Mouse (Mus musculus) kidney, postnatal 4 days (tissue): ENCODE measurements around the gene Best3.
A peak's percentile ranks its signal among the peaks of the same experiment; 100 is the strongest.
"Not testable (repeated sequence)": the region's sequence is repeated elsewhere in the genome, so short reads cannot be mapped to it uniquely, and the experiment has no call there.

Experiments
- DNase-seq, 2 experiments: peaks; one replicate each; pipeline ENCODE4 v3.0.0; 2021; ENCODE audit warnings: mixed read lengths in 2 of 2

The Best3 gene

GRCm38 (mm10) chr10:116978841-116979240, 7.3 kb upstream of the Best3 start:
- no peak for DNase-seq

- DNase-seq: no peak
Observed at GRCm38 (mm10) chr10:116980273-116980672, 5.8 kb upstream of the Best3 start.

- peak; percentile 61 to 68 for DNase-seq
Observed at GRCm38 (mm10) chr10:116980888-116981287, 5.2 kb upstream of the Best3 start.

- no peak for DNase-seq
Observed at GRCm38 (mm10) chr10:116982526-116982925, 3.6 kb upstream of the Best3 start.

- DNase-seq: no peak
Observed at GRCm38 (mm10) chr10:116984836-116985235, 1.3 kb upstream of the Best3 start.

- no peak for DNase-seq
Observed at GRCm38 (mm10) chr10:116993971-116994370, 7.9 kb downstream of the Best3 start.

- no peak for DNase-seq
Observed at GRCm38 (mm10) chr10:116995162-116995561, 9.0 kb downstream of the Best3 start.

GRCm38 (mm10) chr10:116995584-116996235, 9.6 kb downstream of the Best3 start:
- no peak for DNase-seq

- peak; percentile 34 to 58 for DNase-seq
Observed at GRCm38 (mm10) chr10:116996236-116996600, 10.1 kb downstream of the Best3 start.

- DNase-seq: no peak
Observed at GRCm38 (mm10) chr10:116998716-116999455, 12.8 kb downstream of the Best3 start.

- DNase-seq: no peak
Observed at GRCm38 (mm10) chr10:117000975-117001374, 14.9 kb downstream of the Best3 start.

GRCm38 (mm10) chr10:117004695-117005094, 18.6 kb downstream of the Best3 start:
- DNase-seq: no peak

GRCm38 (mm10) chr10:117005707-117006464, 19.8 kb downstream of the Best3 start:
- DNase-seq: peak; percentile 21 to 47

- DNase-seq: no peak
Observed at GRCm38 (mm10) chr10:117009691-117010090, 23.6 kb downstream of the Best3 start.

GRCm38 (mm10) chr10:117011047-117011446, 24.9 kb downstream of the Best3 start:
- DNase-seq: no peak

GRCm38 (mm10) chr10:117013689-117014390, 27.7 kb downstream of the Best3 start:
- peak; percentile 22 to 55 for DNase-seq

- no peak for DNase-seq
Observed at GRCm38 (mm10) chr10:117014565-117014964, 28.5 kb downstream of the Best3 start.

GRCm38 (mm10) chr10:117018281-117018840, 32.2 kb downstream of the Best3 start:
- DNase-seq: no peak

GRCm38 (mm10) chr10:117021020-117021754, 35.1 kb downstream of the Best3 start:
- DNase-seq: peak; percentile 71 to 80

- DNase-seq: no peak
Observed at GRCm38 (mm10) chr10:117023693-117024092, 37.6 kb downstream of the Best3 start.

GRCm38 (mm10) chr10:117025776-117026175, 39.7 kb downstream of the Best3 start:
- not testable (repeated sequence) for DNase-seq

- no peak for DNase-seq
Observed at GRCm38 (mm10) chr10:117026176-117026575, 40.1 kb downstream of the Best3 start.
